In the genomic region with DNA sequence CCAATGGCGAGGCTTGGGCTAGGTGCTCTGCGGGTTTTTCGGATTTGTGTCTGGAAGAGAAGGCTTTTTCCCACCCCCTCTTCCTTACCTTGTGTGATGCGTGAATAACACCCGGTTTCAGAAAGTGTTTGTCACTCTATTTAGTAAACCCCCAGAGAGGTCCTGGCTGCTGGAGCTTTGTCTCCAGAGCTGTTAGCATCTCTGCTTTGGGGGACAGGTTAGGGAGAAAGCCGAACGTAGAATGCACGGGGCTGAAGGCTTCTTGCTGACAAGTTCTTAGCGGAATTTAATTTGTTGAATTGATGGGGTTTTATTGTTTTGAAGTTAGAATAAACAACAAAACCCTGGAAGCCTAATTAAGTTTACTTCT, we compare ENCODE assay signal across 8 mouse cellular contexts. TPM values are rescaled to one million over a fixed set of nuclear protein-coding genes. Genes with fewer than 3 reads are reported as not detected.
DNase-seq lines count a peak whose midpoint lies in the region; ATAC-seq and TF ChIP-seq lines count a peak whose summit lies in the region.

No protein-coding gene starts in this region.

- peak overlapping the region; percentile 53 for H3K4me2 ChIP-seq in limb, embryonic 14.5 days (replicated peaks; ENCODE audit: low read depth, low read length, severe bottlenecking)
- H3K4me2 ChIP-seq in stomach, embryonic 15.5 days, result peak overlapping the region; percentile 55

- WGBS in spleen, adult 2 months, result under 1% methylated on average over 9 of the region's 9 CpGs
- WGBS in limb, embryonic 14.5 days, result 0% methylated on average over 9 of the region's 9 CpGs
- WGBS in stomach, embryonic 15.5 days, result under 1% methylated on average over 9 of the region's 9 CpGs

- peak overlapping the region; percentile 94 for H3K4me3 ChIP-seq in spleen, adult 2 months (ENCODE audit: extremely low read depth, insufficient read depth, insufficient read length)
- peak overlapping the region; percentile 73 for H3K4me3 ChIP-seq in erythroblast, embryonic 14.5 days (replicated peaks)
- H3K4me3 ChIP-seq in limb, embryonic 14.5 days (replicated peaks; ENCODE audit: low read length), result peak overlapping the region; percentile 54
- peak overlapping the region; percentile 77 for H3K4me3 ChIP-seq in stomach, embryonic 15.5 days (replicated peaks)

- intact Hi-C loops in left cerebral cortex, postnatal 14 days (cut with DNase I), result no loop called here

- DNase-seq in spleen, adult 2 months (ENCODE audit: low read depth in 1 of 2, low spot score in 2 of 2), result no peak
- no peak for DNase-seq in spleen, postnatal 14 days (ENCODE audit: low spot score in 2 of 2)
- peak; percentile 21 for DNase-seq in limb, embryonic 14.5 days (ENCODE audit: low spot score)
- DNase-seq in adrenal gland, postnatal 4 days (ENCODE audit: low spot score in 2 of 2), result no peak
- DNase-seq in left cerebral cortex, postnatal 14 days (ENCODE audit: low spot score in 2 of 2), result no peak
- DNase-seq in retina, embryonic 14.5 days (ENCODE audit: low spot score), result no peak

- H3K9me3 ChIP-seq in erythroblast, embryonic 14.5 days (ENCODE audit: control insufficient read depth, low read length), result no peaks in the 10 kb centered on the region
- H3K9me3 ChIP-seq in limb, embryonic 14.5 days (ENCODE audit: control insufficient read depth, low read length), result no peaks in the 10 kb centered on the region
- H3K9me3 ChIP-seq in stomach, embryonic 15.5 days, result no peaks in the 10 kb centered on the region

- H3K4me1 ChIP-seq in spleen, adult 2 months (ENCODE audit: control insufficient read depth, insufficient read depth, insufficient read length), result no peaks in the 10 kb centered on the region; the same call in 1 of the 2 replicates
- peaks cover 25% of the 10 kb centered on the region for H3K4me1 ChIP-seq in erythroblast, embryonic 14.5 days (ENCODE audit: control insufficient read depth)
- H3K4me1 ChIP-seq in limb, embryonic 14.5 days (ENCODE audit: control insufficient read depth, insufficient read depth, low read length), result no peaks in the 10 kb centered on the region
- H3K4me1 ChIP-seq in stomach, embryonic 15.5 days, result no peaks in the 10 kb centered on the region

- peak overlapping the region; percentile 74 for H3K9ac ChIP-seq in limb, embryonic 14.5 days (ENCODE audit: low read depth, low read length, severe bottlenecking)
- peak overlapping the region; percentile 42 for H3K9ac ChIP-seq in stomach, embryonic 15.5 days

- TF ChIP-seq CTCF in spleen, adult 2 months (IDR thresholded peaks at IDR 0.05; ENCODE audit: extremely low read depth, insufficient read depth, insufficient read length, insufficient replicate concordance), result no peak

- TF ChIP-seq POLR2A in spleen, adult 2 months (IDR thresholded peaks at IDR 0.05; ENCODE audit: low read depth, low read length), result no peak
- TF ChIP-seq POLR2A in limb, embryonic 14.5 days (IDR thresholded peaks at IDR 0.05; ENCODE audit: borderline replicate concordance, extremely low read depth, insufficient read depth, insufficient read length), result no peak

- ATAC-seq in limb, embryonic 14.5 days (ENCODE audit: low FRiP score, low read depth), result no peak; the same call in 1 of the 2 replicates
- peak; percentile 45 for ATAC-seq in stomach, embryonic 15.5 days (ENCODE audit: insufficient read depth, low FRiP score, low read depth)

- H3K27ac ChIP-seq in spleen, adult 2 months (ENCODE audit: insufficient read depth, low read length), result peak overlapping the region; percentile 40; the same call in 1 of the 2 replicates
- H3K27ac ChIP-seq in limb, embryonic 14.5 days (replicated peaks; ENCODE audit: low read depth, low read length), result peak overlapping the region; percentile 16
- H3K27ac ChIP-seq in stomach, embryonic 15.5 days, result peak overlapping the region; percentile 64

- H3K36me3 ChIP-seq in spleen, adult 2 months (ENCODE audit: control insufficient read depth, insufficient read depth, low read length), result peaks cover 2% of the 10 kb centered on the region
- peaks cover 23% of the 10 kb centered on the region for H3K36me3 ChIP-seq in erythroblast, embryonic 14.5 days (ENCODE audit: control insufficient read depth)
- peaks cover 17% of the 10 kb centered on the region for H3K36me3 ChIP-seq in limb, embryonic 14.5 days (ENCODE audit: control insufficient read depth, insufficient read depth, low read length)
- H3K36me3 ChIP-seq in stomach, embryonic 15.5 days, result no peaks in the 10 kb centered on the region

- no peaks in the 10 kb centered on the region for H3K27me3 ChIP-seq in spleen, adult 2 months (ENCODE audit: control insufficient read depth, insufficient read depth, low read length)
- no peaks in the 10 kb centered on the region for H3K27me3 ChIP-seq in erythroblast, embryonic 14.5 days (ENCODE audit: control insufficient read depth)
- no peaks in the 10 kb centered on the region for H3K27me3 ChIP-seq in limb, embryonic 14.5 days (ENCODE audit: control insufficient read depth, insufficient read depth, low read length)
- H3K27me3 ChIP-seq in stomach, embryonic 15.5 days (replicated peaks), result no peaks in the 10 kb centered on the region

RNA-seq across cellular contexts. Expression of a gene that starts 8.0 kb away (rescaled TPM):
- 5.0 and 5.2 TPM in 2 replicates for polyA plus RNA-seq in spleen, adult 2 months (2012; rRNA removed)
- polyA plus RNA-seq in erythroblast, embryonic 14.5 days (2012), result 0.07 and 0.20 TPM in 2 replicates
- 20.8 and 22.5 TPM in 2 replicates for polyA plus RNA-seq in limb, embryonic 14.5 days (2012; rRNA removed)
- polyA plus RNA-seq in limb, embryonic 14.5 days (2014; fragmentation: Nextera tagmentation; extraction: Ambion mirVana), result 12.0 and 14.2 TPM in 2 replicates
- 13.0 and 14.7 TPM in 2 replicates for polyA plus RNA-seq in stomach, embryonic 15.5 days (2015; fragmentation: Nextera tagmentation; extraction: Ambion mirVana)
- total RNA-seq in adrenal gland, postnatal 4 days (2021), result 10 to 100 TPM; 16.3 to 16.5 TPM
- 1 to 10 TPM; 8.1 to 8.2 TPM for total RNA-seq in left cerebral cortex, postnatal 14 days (2021)

RNA-seq across cellular contexts. Expression of a gene that starts 41.9 kb away (rescaled TPM):
- polyA plus RNA-seq in spleen, adult 2 months (2012; rRNA removed), result 4.5 and 9.4 TPM in 2 replicates
- polyA plus RNA-seq in erythroblast, embryonic 14.5 days (2012), result 1.9 and 3.2 TPM in 2 replicates
- 23.3 and 27.7 TPM in 2 replicates for polyA plus RNA-seq in limb, embryonic 14.5 days (2012; rRNA removed)
- 21.9 TPM in 2 replicates for polyA plus RNA-seq in limb, embryonic 14.5 days (2014; fragmentation: Nextera tagmentation; extraction: Ambion mirVana)
- polyA plus RNA-seq in stomach, embryonic 15.5 days (2015; fragmentation: Nextera tagmentation; extraction: Ambion mirVana), result 25.1 and 26.8 TPM in 2 replicates
- 10 to 100 TPM; 12.7 to 16.0 TPM for total RNA-seq in adrenal gland, postnatal 4 days (2021)
- 1 to 10 TPM; 1.5 to 2.0 TPM for total RNA-seq in left cerebral cortex, postnatal 14 days (2021)

RNA-seq across cellular contexts. Expression of a gene that starts 50.6 kb away (rescaled TPM):
- polyA plus RNA-seq in spleen, adult 2 months (2012; rRNA removed), result 7.5 and 9.4 TPM in 2 replicates
- polyA plus RNA-seq in erythroblast, embryonic 14.5 days (2012), result 0.13 and 0.26 TPM in 2 replicates
- polyA plus RNA-seq in limb, embryonic 14.5 days (2012; rRNA removed), result 115 and 149 TPM in 2 replicates
- polyA plus RNA-seq in limb, embryonic 14.5 days (2014; fragmentation: Nextera tagmentation; extraction: Ambion mirVana), result 118 and 129 TPM in 2 replicates
- 86.1 and 92.0 TPM in 2 replicates for polyA plus RNA-seq in stomach, embryonic 15.5 days (2015; fragmentation: Nextera tagmentation; extraction: Ambion mirVana)
- 10 to 100 TPM; 92.2 to 97.5 TPM for total RNA-seq in adrenal gland, postnatal 4 days (2021)
- total RNA-seq in left cerebral cortex, postnatal 14 days (2021), result 10 to 100 TPM; 70.0 to 71.4 TPM
